Mouse (Mus musculus) myocyte (in vitro differentiated cells): ENCODE measurements at regions not wholly inside any gene's neighbourhood (a gene's known extent, or its start where the extent isn't known, plus 50 kb on each side); places are given as distances from the start of the nearest gene placed in this dataset.

Experiments used
- E2F4 ChIP-seq: IDR thresholded peaks from one replicate; pipeline ENCODE4 v1.6.1; 2011; ENCODE audit warnings: mild to moderate bottlenecking, control low read depth, moderate library complexity; ENCODE audit not compliant: insufficient read depth
- MAX ChIP-seq: IDR thresholded peaks from one replicate; pipeline ENCODE4 v1.6.1; 2011; ENCODE audit warnings: low read depth, mild to moderate bottlenecking, control low read depth
- MYOD1 ChIP-seq, 3 experiments: IDR thresholded peaks; one replicate each; pipeline ENCODE4 v1.6.1; 2011; ENCODE audit warnings: control low read depth in 2 of 3, low read depth in 2 of 3, mild to moderate bottlenecking in 2 of 3, moderate library complexity in 1 of 3; ENCODE audit not compliant: insufficient read length in 2 of 3, control insufficient read depth in 1 of 3
- POLR2A ChIP-seq: IDR thresholded peaks from one replicate; pipeline ENCODE4 v1.6.1; 2011; ENCODE audit warnings: low read depth, mild to moderate bottlenecking, control low read depth, moderate library complexity; ENCODE audit not compliant: insufficient read length
- POLR2AphosphoS2 ChIP-seq: IDR thresholded peaks from one replicate; pipeline ENCODE4 v1.6.1; 2011; ENCODE audit warnings: low read depth, control low read depth; ENCODE audit not compliant: insufficient read length
- REST ChIP-seq: IDR thresholded peaks from one replicate; pipeline ENCODE4 v1.6.1; 2011; ENCODE audit warnings: mild to moderate bottlenecking, control low read depth, moderate library complexity; ENCODE audit not compliant: insufficient read depth, insufficient read length
- SRF ChIP-seq: IDR thresholded peaks from one replicate; pipeline ENCODE4 v1.6.1; 2011; ENCODE audit warnings: low read depth; ENCODE audit not compliant: control insufficient read depth, insufficient read length
- TCF3 ChIP-seq: IDR thresholded peaks from one replicate; pipeline ENCODE4 v1.6.1; 2011; ENCODE audit warnings: low read depth, control low read depth; ENCODE audit not compliant: insufficient read length
- USF1 ChIP-seq: IDR thresholded peaks from one replicate; pipeline ENCODE4 v1.6.1; 2011; ENCODE audit warnings: low read depth, mild to moderate bottlenecking, control low read depth, moderate library complexity

GRCm38 (mm10) chr13:52026291-52026690 lies 179.8 kb downstream of the Gadd45g start:
- no peak for TF ChIP-seq POLR2A
- no peak for TF ChIP-seq POLR2AphosphoS2
- no peak for TF ChIP-seq E2F4
- no peak for TF ChIP-seq MAX
- TF ChIP-seq TCF3, result no peak
- TF ChIP-seq USF1, result no peak
- TF ChIP-seq REST, result no peak
- TF ChIP-seq SRF, result no peak
- no peak for TF ChIP-seq MYOD1 (IDR thresholded peaks at IDR 0.05; ENCODE audit: control insufficient read depth in 1 of 3, insufficient read length in 2 of 3, low read depth in 2 of 3)
